Mouse (Mus musculus): ENCODE results near the gene Plppr2. TPM values are rescaled to one million over a fixed set of nuclear protein-coding genes. Genes with fewer than 3 reads are reported as not detected.

Plppr2 gene
- polyA plus RNA-seq, 1 experiment from 2014 or later: 8.5 TPM

- no peaks in the 10 kb centered on the region for H3K36me3 ChIP-seq (ENCODE audit: control insufficient read depth, insufficient read depth, low read length)
- no peaks in the 10 kb centered on the region for H3K9me3 ChIP-seq (ENCODE audit: control insufficient read depth, low read depth, low read length)
- 78% methylated on average over 4 of the region's 4 CpGs for WGBS
- no peak overlapping the region for H3K27ac ChIP-seq (ENCODE audit: low read length)
- H3K27me3 ChIP-seq (ENCODE audit: control insufficient read depth, insufficient read depth, low read length): no peaks in the 10 kb centered on the region
- no peak overlapping the region for H3K4me3 ChIP-seq (ENCODE audit: low read depth, low read length)
- no peaks in the 10 kb centered on the region for H3K4me1 ChIP-seq (ENCODE audit: control insufficient read depth, insufficient read depth, low read length)
- H3K4me2 ChIP-seq (replicated peaks; ENCODE audit: low read depth, low read length): peak overlapping the region; percentile 59
- ATAC-seq (ENCODE audit: insufficient number of reproducible peaks, insufficient read depth, low FRiP score, low read depth): no peak
- H3K9ac ChIP-seq (replicated peaks; ENCODE audit: low read depth, low read length): no peak overlapping the region
These were observed 910 bp downstream of the Plppr2 start for GRCm38 (mm10) chr9:21937711-21938175.

GRCm38 (mm10) chr9:21938234-21938855, 1.5 kb downstream of the Plppr2 start:
- Histone ChIP-seq H3K4me2 (replicated peaks; ENCODE audit: low read depth, low read length) (no peak overlapping the region), H3K27ac (ENCODE audit: low read length) (no peak overlapping the region), H3K9me3 (ENCODE audit: control insufficient read depth, low read depth, low read length) (no peaks in the 10 kb centered on the region), H3K4me1 (ENCODE audit: control insufficient read depth, insufficient read depth, low read length) (no peaks in the 10 kb centered on the region), H3K36me3 (ENCODE audit: control insufficient read depth, insufficient read depth, low read length) (no peaks in the 10 kb centered on the region), H3K4me3 (ENCODE audit: low read depth, low read length) (no peak overlapping the region), H3K9ac (replicated peaks; ENCODE audit: low read depth, low read length) (no peak overlapping the region), H3K27me3 (ENCODE audit: control insufficient read depth, insufficient read depth, low read length) (no peaks in the 10 kb centered on the region)
- no peak for ATAC-seq (ENCODE audit: insufficient number of reproducible peaks, insufficient read depth, low FRiP score, low read depth)
- WGBS: 79% methylated on average over 4 of the region's 4 CpGs

GRCm38 (mm10) chr9:21943046-21943445, 6.2 kb downstream of the Plppr2 start:
- no peak overlapping the region for H3K4me3 ChIP-seq (ENCODE audit: low read depth, low read length)
- WGBS: 73% methylated on average over 11 of the region's 12 CpGs
- no peaks in the 10 kb centered on the region; the same call in 1 of the 2 replicates for H3K4me1 ChIP-seq (ENCODE audit: control insufficient read depth, insufficient read depth, low read length)
- H3K36me3 ChIP-seq (ENCODE audit: control insufficient read depth, insufficient read depth, low read length): no peaks in the 10 kb centered on the region
- no peaks in the 10 kb centered on the region for H3K27me3 ChIP-seq (ENCODE audit: control insufficient read depth, insufficient read depth, low read length)
- no peak for ATAC-seq (ENCODE audit: insufficient number of reproducible peaks, insufficient read depth, low FRiP score, low read depth)
- no peak overlapping the region for H3K4me2 ChIP-seq (replicated peaks; ENCODE audit: low read depth, low read length)
- no peak overlapping the region for H3K9ac ChIP-seq (replicated peaks; ENCODE audit: low read depth, low read length)
- H3K9me3 ChIP-seq (ENCODE audit: control insufficient read depth, low read depth, low read length): no peaks in the 10 kb centered on the region
- no peak overlapping the region for H3K27ac ChIP-seq (ENCODE audit: low read length)

GRCm38 (mm10) chr9:21943638-21944037, 6.8 kb downstream of the Plppr2 start:
- Histone ChIP-seq H3K4me1 (ENCODE audit: control insufficient read depth, insufficient read depth, low read length) (no peaks in the 10 kb centered on the region; the same call in 1 of the 2 replicates), H3K27me3 (ENCODE audit: control insufficient read depth, insufficient read depth, low read length) (no peaks in the 10 kb centered on the region), H3K9me3 (ENCODE audit: control insufficient read depth, low read depth, low read length) (no peaks in the 10 kb centered on the region), H3K4me2 (replicated peaks; ENCODE audit: low read depth, low read length) (no peak overlapping the region), H3K27ac (ENCODE audit: low read length) (no peak overlapping the region), H3K9ac (replicated peaks; ENCODE audit: low read depth, low read length) (no peak overlapping the region), H3K36me3 (ENCODE audit: control insufficient read depth, insufficient read depth, low read length) (no peaks in the 10 kb centered on the region), H3K4me3 (ENCODE audit: low read depth, low read length) (no peak overlapping the region)
- WGBS: 48% methylated on average over 12 of the region's 12 CpGs
- ATAC-seq (ENCODE audit: insufficient number of reproducible peaks, insufficient read depth, low FRiP score, low read depth): no peak

- ATAC-seq (ENCODE audit: insufficient number of reproducible peaks, insufficient read depth, low FRiP score, low read depth): peak; percentile 33; the same call in 1 of the 2 replicates
These were observed 7.4 kb downstream of the Plppr2 start for GRCm38 (mm10) chr9:21944267-21944666.

GRCm38 (mm10) chr9:21947540-21948130, 10.8 kb downstream of the Plppr2 start:
- no peak overlapping the region for H3K4me3 ChIP-seq (ENCODE audit: low read depth, low read length)
- no peak overlapping the region for H3K27ac ChIP-seq (ENCODE audit: low read length)
- no peak overlapping the region for H3K9ac ChIP-seq (replicated peaks; ENCODE audit: low read depth, low read length)
- H3K4me1 ChIP-seq (ENCODE audit: control insufficient read depth, insufficient read depth, low read length): no peaks in the 10 kb centered on the region; the same call in 1 of the 2 replicates
- WGBS: 6% methylated on average over 28 of the region's 28 CpGs
- H3K4me2 ChIP-seq (replicated peaks; ENCODE audit: low read depth, low read length): no peak overlapping the region; the same call in 1 of the 2 replicates
- ATAC-seq (ENCODE audit: insufficient number of reproducible peaks, insufficient read depth, low FRiP score, low read depth): no peak; the same call in 1 of the 2 replicates
- no peaks in the 10 kb centered on the region for H3K36me3 ChIP-seq (ENCODE audit: control insufficient read depth, insufficient read depth, low read length)
- no peaks in the 10 kb centered on the region for H3K9me3 ChIP-seq (ENCODE audit: control insufficient read depth, low read depth, low read length)
- no peaks in the 10 kb centered on the region for H3K27me3 ChIP-seq (ENCODE audit: control insufficient read depth, insufficient read depth, low read length)

More at GRCm38 (mm10) chr9:21944267-21944666, 7.4 kb downstream of the Plppr2 start:
- Histone ChIP-seq H3K36me3 (ENCODE audit: control insufficient read depth, insufficient read depth, low read length) (no peaks in the 10 kb centered on the region), H3K4me1 (ENCODE audit: control insufficient read depth, insufficient read depth, low read length) (no peaks in the 10 kb centered on the region; the same call in 1 of the 2 replicates), H3K9ac (replicated peaks; ENCODE audit: low read depth, low read length) (no peak overlapping the region), H3K4me3 (ENCODE audit: low read depth, low read length) (no peak overlapping the region), H3K27me3 (ENCODE audit: control insufficient read depth, insufficient read depth, low read length) (no peaks in the 10 kb centered on the region), H3K27ac (ENCODE audit: low read length) (no peak overlapping the region), H3K4me2 (replicated peaks; ENCODE audit: low read depth, low read length) (no peak overlapping the region), H3K9me3 (ENCODE audit: control insufficient read depth, low read depth, low read length) (no peaks in the 10 kb centered on the region)
- WGBS: 17% methylated on average over 23 of the region's 23 CpGs

GRCm38 (mm10) chr9:21948146-21948545, 11.3 kb downstream of the Plppr2 start:
- H3K9ac ChIP-seq (replicated peaks; ENCODE audit: low read depth, low read length): no peak overlapping the region
- H3K4me1 ChIP-seq (ENCODE audit: control insufficient read depth, insufficient read depth, low read length): no peaks in the 10 kb centered on the region; the same call in 1 of the 2 replicates
- no peak overlapping the region for H3K27ac ChIP-seq (ENCODE audit: low read length)
- no peak overlapping the region for H3K4me3 ChIP-seq (ENCODE audit: low read depth, low read length)
- H3K4me2 ChIP-seq (replicated peaks; ENCODE audit: low read depth, low read length): no peak overlapping the region
- no peaks in the 10 kb centered on the region for H3K36me3 ChIP-seq (ENCODE audit: control insufficient read depth, insufficient read depth, low read length)
- 52% methylated on average over 8 of the region's 8 CpGs for WGBS
- ATAC-seq (ENCODE audit: insufficient number of reproducible peaks, insufficient read depth, low FRiP score, low read depth): no peak
- H3K9me3 ChIP-seq (ENCODE audit: control insufficient read depth, low read depth, low read length): no peaks in the 10 kb centered on the region
- H3K27me3 ChIP-seq (ENCODE audit: control insufficient read depth, insufficient read depth, low read length): no peaks in the 10 kb centered on the region

- Histone ChIP-seq H3K27ac (ENCODE audit: low read length) (no peak overlapping the region), H3K9ac (replicated peaks; ENCODE audit: low read depth, low read length) (no peak overlapping the region), H3K4me1 (ENCODE audit: control insufficient read depth, insufficient read depth, low read length) (no peaks in the 10 kb centered on the region; the same call in 1 of the 2 replicates), H3K4me2 (replicated peaks; ENCODE audit: low read depth, low read length) (no peak overlapping the region), H3K4me3 (ENCODE audit: low read depth, low read length) (no peak overlapping the region), H3K9me3 (ENCODE audit: control insufficient read depth, low read depth, low read length) (no peaks in the 10 kb centered on the region), H3K27me3 (ENCODE audit: control insufficient read depth, insufficient read depth, low read length) (no peaks in the 10 kb centered on the region), H3K36me3 (ENCODE audit: control insufficient read depth, insufficient read depth, low read length) (no peaks in the 10 kb centered on the region)
- 61% methylated on average over 6 of the region's 6 CpGs for WGBS
- ATAC-seq (ENCODE audit: insufficient number of reproducible peaks, insufficient read depth, low FRiP score, low read depth): no peak
These were observed 12.0 kb downstream of the Plppr2 start for GRCm38 (mm10) chr9:21948790-21949189.

Measured in stomach, embryonic 14.5 days (tissue).